Mouse (Mus musculus) ovary, adult 18-20 months (tissue): ENCODE measurements around the gene Emc7.

ENCODE experiments used
- DNase-seq: peaks from one replicate; pipeline ENCODE4 v3.0.0; 2022; ENCODE audit warnings: low spot score, mixed read lengths

Emc7 gene

GRCm38 (mm10) chr2:112520526-112521482 lies 66.0 kb downstream of the Emc7 start:
- DNase-seq = no peak
